Mouse (Mus musculus): ENCODE results near the gene Esf1.

GRCm38 (mm10) chr2:140077476-140077875 is 92.9 kb downstream of the Esf1 start:
- TF ChIP-seq CTCF (IDR thresholded peaks at IDR 0.05; ENCODE audit: borderline replicate concordance, insufficient read depth, low read depth, low read length) (no peak), POLR2A (IDR thresholded peaks at IDR 0.05; ENCODE audit: borderline replicate concordance, insufficient read depth, low read length) (no peak)
